Mouse (Mus musculus): ENCODE data around the gene Nin. TPM values are rescaled to one million over a fixed set of nuclear protein-coding genes. Genes with fewer than 3 reads are reported as not detected.

Nin gene
- 62.8 TPM in 1 of 2 replicates, not detected in the other for polyA plus RNA-seq (2012; ENCODE audit: insufficient read depth, insufficient read length, low replicate concordance, missing spikeins)

- 49% methylated on average over 11 of the region's 11 CpGs for WGBS
- no peak for TF ChIP-seq CTCF (IDR thresholded peaks at IDR 0.05; ENCODE audit: insufficient read depth, low read depth, low read length)
- TF ChIP-seq POLR2A (IDR thresholded peaks at IDR 0.05; ENCODE audit: insufficient read depth, low read depth, low read length): no peak
- H3K27ac ChIP-seq (ENCODE audit: insufficient read depth, low read depth, low read length): no peak within 1 kb of the TSS
- H3K4me3 ChIP-seq (ENCODE audit: insufficient read depth, low read depth, low read length): no peak within 1 kb of the TSS
- peaks cover 7% of the 10 kb centered on the region for H3K4me1 ChIP-seq (ENCODE audit: control insufficient read depth, insufficient read depth, low read length)
Measured at GRCm38 (mm10) chr12:70113351-70113750, at the start of gene Nin. Gene Nin, minus strand, starts transcription at chr12:70113717.

GRCm38 (mm10) chr12:70161057-70161456 is 47.5 kb upstream of the Nin start:
- no peak overlapping the region for H3K4me3 ChIP-seq (ENCODE audit: insufficient read depth, low read depth, low read length)
- H3K27ac ChIP-seq (ENCODE audit: insufficient read depth, low read depth, low read length): no peak overlapping the region
- no peaks in the 10 kb centered on the region for H3K4me1 ChIP-seq (ENCODE audit: control insufficient read depth, insufficient read depth, low read length)
- no peak for TF ChIP-seq POLR2A (IDR thresholded peaks at IDR 0.05; ENCODE audit: insufficient read depth, low read depth, low read length)
- no peak for TF ChIP-seq CTCF (IDR thresholded peaks at IDR 0.05; ENCODE audit: insufficient read depth, low read depth, low read length)
- WGBS: 87% methylated on average over 5 of the region's 5 CpGs

- TF ChIP-seq CTCF (IDR thresholded peaks at IDR 0.05; ENCODE audit: insufficient read depth, low read depth, low read length) (no peak), POLR2A (IDR thresholded peaks at IDR 0.05; ENCODE audit: insufficient read depth, low read depth, low read length) (no peak)
- Histone ChIP-seq H3K27ac (ENCODE audit: insufficient read depth, low read depth, low read length) (no peak overlapping the region), H3K4me3 (ENCODE audit: insufficient read depth, low read depth, low read length) (no peak overlapping the region), H3K4me1 (ENCODE audit: control insufficient read depth, insufficient read depth, low read length) (no peaks in the 10 kb centered on the region)
- WGBS: 57% methylated on average over 5 of the region's 5 CpGs
Measured at GRCm38 (mm10) chr12:70157292-70158066, 44.0 kb upstream of the Nin start.

GRCm38 (mm10) chr12:70156222-70156621 is 42.7 kb upstream of the Nin start:
- no peak overlapping the region for H3K4me3 ChIP-seq (ENCODE audit: insufficient read depth, low read depth, low read length)
- WGBS: 61% methylated on average over 6 of the region's 6 CpGs
- H3K27ac ChIP-seq (ENCODE audit: insufficient read depth, low read depth, low read length): no peak overlapping the region
- TF ChIP-seq CTCF (IDR thresholded peaks at IDR 0.05; ENCODE audit: insufficient read depth, low read depth, low read length) (no peak), POLR2A (IDR thresholded peaks at IDR 0.05; ENCODE audit: insufficient read depth, low read depth, low read length) (no peak)
- no peaks in the 10 kb centered on the region for H3K4me1 ChIP-seq (ENCODE audit: control insufficient read depth, insufficient read depth, low read length)

- peaks cover 2% of the 10 kb centered on the region for H3K4me1 ChIP-seq (ENCODE audit: control insufficient read depth, insufficient read depth, low read length)
- no peak within 1 kb of the TSS for H3K4me3 ChIP-seq (ENCODE audit: insufficient read depth, low read depth, low read length)
- 76% methylated on average over 3 of the region's 3 CpGs for WGBS
- no peak within 1 kb of the TSS for H3K27ac ChIP-seq (ENCODE audit: insufficient read depth, low read depth, low read length)
- TF ChIP-seq POLR2A (IDR thresholded peaks at IDR 0.05; ENCODE audit: insufficient read depth, low read depth, low read length): no peak
- TF ChIP-seq CTCF (IDR thresholded peaks at IDR 0.05; ENCODE audit: insufficient read depth, low read depth, low read length): no peak
Measured at GRCm38 (mm10) chr12:70153842-70154241, 40.3 kb upstream of the Nin start, which contains the start of gene Abhd12b. Gene Abhd12b, plus strand, starts transcription at chr12:70154142.

- Histone ChIP-seq H3K27ac (ENCODE audit: insufficient read depth, low read depth, low read length) (no peak overlapping the region), H3K4me1 (ENCODE audit: control insufficient read depth, insufficient read depth, low read length) (peaks cover 16% of the 10 kb centered on the region), H3K4me3 (ENCODE audit: insufficient read depth, low read depth, low read length) (no peak overlapping the region)
- 19% methylated on average over 11 of the region's 11 CpGs for WGBS
- TF ChIP-seq POLR2A (IDR thresholded peaks at IDR 0.05; ENCODE audit: insufficient read depth, low read depth, low read length) (no peak), CTCF (IDR thresholded peaks at IDR 0.05; ENCODE audit: insufficient read depth, low read depth, low read length) (no peak)
Measured at GRCm38 (mm10) chr12:70148631-70149265, 35.2 kb upstream of the Nin start.

GRCm38 (mm10) chr12:70147986-70148630 is 34.6 kb upstream of the Nin start:
- TF ChIP-seq CTCF (IDR thresholded peaks at IDR 0.05; ENCODE audit: insufficient read depth, low read depth, low read length): no peak
- TF ChIP-seq POLR2A (IDR thresholded peaks at IDR 0.05; ENCODE audit: insufficient read depth, low read depth, low read length): no peak
- peaks cover 16% of the 10 kb centered on the region for H3K4me1 ChIP-seq (ENCODE audit: control insufficient read depth, insufficient read depth, low read length)
- no peak overlapping the region for H3K27ac ChIP-seq (ENCODE audit: insufficient read depth, low read depth, low read length)
- no peak overlapping the region for H3K4me3 ChIP-seq (ENCODE audit: insufficient read depth, low read depth, low read length)
- 6% methylated on average over 13 of the region's 13 CpGs for WGBS

GRCm38 (mm10) chr12:70145586-70145985 is 32.1 kb upstream of the Nin start:
- WGBS: 88% methylated on average over 6 of the region's 6 CpGs
- Histone ChIP-seq H3K4me3 (ENCODE audit: insufficient read depth, low read depth, low read length) (no peak overlapping the region), H3K27ac (ENCODE audit: insufficient read depth, low read depth, low read length) (no peak overlapping the region), H3K4me1 (ENCODE audit: control insufficient read depth, insufficient read depth, low read length) (peaks cover 16% of the 10 kb centered on the region)
- TF ChIP-seq POLR2A (IDR thresholded peaks at IDR 0.05; ENCODE audit: insufficient read depth, low read depth, low read length) (no peak), CTCF (IDR thresholded peaks at IDR 0.05; ENCODE audit: insufficient read depth, low read depth, low read length) (no peak)

Data from olfactory bulb, adult 2 months (tissue).